Mouse (Mus musculus) forebrain, embryonic 10.5 days (tissue): ENCODE data around the gene Spin1. TPM values are rescaled to one million over a fixed set of nuclear protein-coding genes. Genes with fewer than 3 reads are reported as not detected.

Experiments used
- DNase-seq: peaks from one replicate; pipeline ENCODE4 v3.0.0-alpha.2; 2017; ENCODE audit warnings: low spot score; ENCODE audit errors: extremely low spot score
- H3K27ac ChIP-seq: fragments of 300-500 bp; sonication (generic); 2 replicates; pipeline ENCODE4 v1.5.1; 2016; ENCODE audit warnings: mild to moderate bottlenecking
- H3K27me3 ChIP-seq: fragments of 300-500 bp; sonication (generic); 2 replicates; pipeline ENCODE4 v1.6.1; 2016; ENCODE audit warnings: mild to moderate bottlenecking; ENCODE audit not compliant: poor library complexity, severe bottlenecking
- H3K36me3 ChIP-seq: fragments of 300-500 bp; sonication (generic); replicated peaks from 2 replicates; pipeline ENCODE4 v1.6.1; 2016; ENCODE audit warnings: mild to moderate bottlenecking, moderate library complexity
- H3K4me1 ChIP-seq: fragments of 300-500 bp; sonication (generic); 2 replicates; pipeline ENCODE4 v1.6.1; 2016
- H3K4me3 ChIP-seq: fragments of 300-500 bp; sonication (generic); 2 replicates; pipeline ENCODE4 v1.5.1; 2016; ENCODE audit warnings: mild to moderate bottlenecking, moderate library complexity
- H3K9me3 ChIP-seq: fragments of 300-500 bp; sonication (generic); 2 replicates; pipeline ENCODE4 v1.6.1; 2016; ENCODE audit warnings: mild to moderate bottlenecking, moderate library complexity
- WGBS: fragments of 180-500 bp; shearing (Covaris S2); methylation state at CpG from one replicate; pipeline ENCODE4 v1.1.7; 2016; 5-methylcytosine and 5-hydroxymethylcytosine counted together
- polyA plus RNA-seq: library from polyadenylated mRNA; unstranded; fragments of >200 nt; fragmentation: Nextera tagmentation; extraction: Ambion mirVana; gene quantifications from 2 replicates; pipeline ENCODE4 v1.2.1, GENCODE M21; 2016

Spin1 gene
- polyA plus RNA-seq, 1 experiment from 2014 or later, result 81.7 TPM

DNA sequence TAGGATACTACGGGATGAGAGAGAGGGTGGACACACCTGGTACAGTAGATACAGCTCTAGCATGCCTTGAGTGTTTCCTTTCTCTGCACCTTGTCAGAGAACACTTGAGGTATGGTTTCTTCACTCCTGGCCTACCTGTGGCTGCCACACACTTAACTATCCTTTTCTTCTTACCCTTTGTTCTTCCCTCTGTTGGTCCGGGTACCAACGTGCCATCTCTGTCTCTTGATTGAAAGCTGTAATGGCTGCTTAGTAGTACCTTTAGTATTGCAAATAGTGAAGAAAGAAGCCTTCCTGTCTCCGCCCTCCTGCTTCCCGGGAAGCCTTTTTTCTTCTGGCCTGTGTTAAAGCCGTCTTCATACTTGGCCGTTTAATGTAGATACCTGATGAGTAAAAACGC, 24.7 kb downstream of the Spin1 start:
- H3K27me3 ChIP-seq, result no peaks in the 10 kb centered on the region
- no peak overlapping the region for H3K4me3 ChIP-seq
- 84% methylated on average over 8 of the region's 8 CpGs for WGBS
- no peaks in the 10 kb centered on the region for H3K9me3 ChIP-seq
- H3K4me1 ChIP-seq, result peaks cover 31% of the 10 kb centered on the region
- no peak for DNase-seq
- H3K36me3 ChIP-seq, result peaks cover 74% of the 10 kb centered on the region
- no peak overlapping the region for H3K27ac ChIP-seq

- H3K9me3 ChIP-seq, result no peaks in the 10 kb centered on the region
- H3K27me3 ChIP-seq, result no peaks in the 10 kb centered on the region
- 0 out of 2 replicates have a peak, but pooled peaks cover 7% of the 10 kb centered on the region for H3K4me1 ChIP-seq
- no peak overlapping the region for H3K4me3 ChIP-seq
- H3K27ac ChIP-seq, result no peak overlapping the region
- no peak for DNase-seq
- peaks cover 95% of the 10 kb centered on the region for H3K36me3 ChIP-seq
- 88% methylated on average over 2 of the region's 2 CpGs for WGBS
These were observed 27.2 kb downstream of the Spin1 start for GRCm38 (mm10) chr13:51127906-51128305.

DNA sequence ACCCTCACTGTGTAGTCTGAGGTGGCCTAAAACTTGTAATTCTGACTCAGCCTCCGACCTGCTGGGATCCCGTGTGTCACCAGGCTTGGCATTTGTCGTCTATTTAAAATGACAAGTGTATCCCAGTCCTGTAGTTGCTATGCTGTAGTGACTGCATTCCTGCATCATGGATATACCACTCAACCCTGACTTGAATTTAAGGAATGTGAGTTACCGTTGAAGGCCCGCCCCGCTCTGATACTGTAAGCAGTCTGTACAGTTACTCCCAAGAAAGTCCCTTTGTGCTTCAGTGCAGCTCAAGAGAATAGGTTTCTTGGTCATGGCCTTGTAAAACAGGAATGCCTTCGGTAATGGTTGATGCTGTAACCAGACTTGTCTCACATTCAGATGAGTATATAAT, 27.7 kb downstream of the Spin1 start:
- WGBS, result 96% methylated on average over 7 of the region's 7 CpGs
- H3K36me3 ChIP-seq, result peaks cover 97% of the 10 kb centered on the region
- no peak for DNase-seq

DNA sequence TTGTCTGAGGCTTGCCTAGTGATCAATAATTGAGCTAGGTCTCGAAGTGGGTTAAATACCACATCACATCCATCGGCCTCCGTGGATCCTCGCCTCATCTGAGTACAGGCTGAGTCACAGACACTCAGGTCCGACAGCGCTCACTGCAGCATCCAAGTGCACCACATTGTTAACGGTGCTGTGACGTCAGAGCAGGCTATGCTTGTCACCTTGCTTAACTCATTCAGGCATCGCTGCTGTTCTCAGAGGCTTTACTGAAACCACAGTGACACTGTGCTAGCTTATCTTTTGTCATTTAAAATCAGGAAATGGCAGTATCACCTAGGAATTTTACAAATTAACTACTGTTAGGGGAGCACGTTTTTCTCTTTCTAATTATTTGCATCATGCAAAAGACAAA, 30.5 kb downstream of the Spin1 start:
- WGBS, result 89% methylated on average over 10 of the region's 10 CpGs
- no peak for DNase-seq
- Histone ChIP-seq H3K27ac (no peak overlapping the region), H3K4me1 (no peaks in the 10 kb centered on the region), H3K4me3 (no peak overlapping the region), H3K27me3 (no peaks in the 10 kb centered on the region), H3K9me3 (no peaks in the 10 kb centered on the region), H3K36me3 (peaks cover 93% of the 10 kb centered on the region)

More for the DNA sequence above, 27.7 kb downstream of the Spin1 start:
- Histone ChIP-seq H3K4me1 (0 out of 2 replicates have a peak, but pooled peaks cover 3% of the 10 kb centered on the region), H3K9me3 (no peaks in the 10 kb centered on the region), H3K27ac (no peak overlapping the region), H3K27me3 (no peaks in the 10 kb centered on the region), H3K4me3 (no peak overlapping the region)

GRCm38 (mm10) chr13:51136315-51136714, 35.6 kb downstream of the Spin1 start:
- 89% methylated on average over 4 of the region's 4 CpGs for WGBS
- DNase-seq, result no peak
- Histone ChIP-seq H3K4me1 (peaks cover 15% of the 10 kb centered on the region), H3K27me3 (no peaks in the 10 kb centered on the region), H3K4me3 (no peak overlapping the region), H3K9me3 (no peaks in the 10 kb centered on the region), H3K36me3 (peaks cover 84% of the 10 kb centered on the region), H3K27ac (no peak overlapping the region)

GRCm38 (mm10) chr13:51136996-51137701, 36.5 kb downstream of the Spin1 start:
- peaks cover 82% of the 10 kb centered on the region for H3K36me3 ChIP-seq
- WGBS, result 75% methylated on average over 2 of the region's 2 CpGs
- no peak overlapping the region for H3K27ac ChIP-seq
- DNase-seq, result no peak
- no peaks in the 10 kb centered on the region for H3K27me3 ChIP-seq
- H3K9me3 ChIP-seq, result no peaks in the 10 kb centered on the region
- no peak overlapping the region for H3K4me3 ChIP-seq
- peaks cover 15% of the 10 kb centered on the region for H3K4me1 ChIP-seq

DNA sequence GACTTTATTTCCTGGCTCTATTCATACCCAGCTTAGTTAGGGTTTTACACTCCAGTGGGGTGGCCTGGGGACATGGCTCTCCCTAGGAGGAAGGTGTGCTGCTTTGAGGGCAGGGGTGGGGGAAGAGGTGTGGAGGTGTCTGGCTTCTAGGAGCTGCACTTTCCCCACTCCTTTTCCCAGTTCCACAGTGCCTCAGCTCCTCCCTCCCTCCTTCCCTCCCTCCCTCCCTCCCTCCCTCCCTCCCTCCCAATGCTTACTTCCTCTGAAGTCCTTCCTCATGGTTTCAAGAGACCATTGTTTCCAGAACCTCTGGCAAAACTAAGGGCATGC, 37.0 kb downstream of the Spin1 start:
- H3K27ac ChIP-seq, result no peak overlapping the region
- H3K36me3 ChIP-seq, result peaks cover 82% of the 10 kb centered on the region
- H3K27me3 ChIP-seq, result no peaks in the 10 kb centered on the region
- peaks cover 15% of the 10 kb centered on the region for H3K4me1 ChIP-seq
- DNase-seq, result no peak
- no peaks in the 10 kb centered on the region for H3K9me3 ChIP-seq
- no peak overlapping the region for H3K4me3 ChIP-seq

DNA sequence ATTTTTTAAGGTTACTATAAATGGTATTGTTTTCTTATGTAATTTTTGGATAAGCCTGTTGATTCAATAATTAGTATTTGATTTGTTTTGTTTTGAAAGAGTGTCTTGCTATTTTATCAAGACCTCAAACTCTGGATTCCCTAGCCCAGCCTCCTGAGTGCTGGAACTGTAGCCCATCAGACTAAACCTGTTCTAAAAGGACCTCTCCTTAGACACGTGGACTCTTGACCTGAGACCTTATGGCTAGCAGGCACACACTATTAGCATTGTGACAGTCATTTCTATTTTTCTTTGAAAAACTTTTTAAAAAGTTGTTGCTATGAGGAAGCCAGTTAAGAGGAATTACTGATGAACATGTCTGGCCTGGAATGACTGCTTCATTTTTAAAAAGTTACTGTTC, 46.4 kb downstream of the Spin1 start:
- 85% methylated on average over 1 of the region's 1 CpGs for WGBS
- peaks cover 90% of the 10 kb centered on the region for H3K36me3 ChIP-seq
- H3K4me3 ChIP-seq, result no peak overlapping the region
- no peak for DNase-seq
- no peaks in the 10 kb centered on the region for H3K27me3 ChIP-seq
- no peaks in the 10 kb centered on the region for H3K4me1 ChIP-seq
- no peak overlapping the region for H3K27ac ChIP-seq
- H3K9me3 ChIP-seq, result no peaks in the 10 kb centered on the region

DNA sequence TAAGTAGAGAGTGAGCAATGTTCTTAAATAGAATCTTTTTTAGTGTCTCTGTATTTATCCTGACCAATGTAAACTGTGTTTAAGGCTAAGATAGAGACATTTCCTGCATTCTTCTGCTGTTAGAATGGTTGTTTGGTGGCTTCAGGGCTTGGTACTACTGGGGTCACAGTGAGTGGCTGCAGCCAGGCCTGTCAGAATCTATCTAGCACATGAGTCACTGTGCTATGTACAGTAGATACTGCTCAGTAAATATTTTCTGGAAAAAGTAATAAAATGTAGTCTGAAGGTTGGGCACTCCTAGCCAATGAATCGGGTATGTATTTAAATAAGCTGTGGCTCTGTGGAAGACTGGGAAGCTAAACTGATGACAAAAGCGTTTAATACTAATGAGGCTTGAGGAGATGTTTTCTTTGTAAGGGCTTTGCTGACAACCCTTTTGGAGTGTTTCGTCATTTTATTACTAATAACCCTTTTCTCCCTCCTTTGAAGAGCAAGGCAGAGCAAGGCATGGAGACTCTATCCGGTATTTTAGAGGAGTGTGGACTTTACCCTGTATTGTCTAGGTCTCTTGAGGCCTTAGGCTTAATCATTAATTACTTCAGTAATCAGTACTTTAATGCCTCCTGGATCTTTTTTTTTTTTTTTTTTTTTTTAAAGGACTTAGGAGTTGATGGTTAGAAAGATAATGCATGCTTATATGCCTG, 52.4 kb downstream of the Spin1 start:
- Histone ChIP-seq H3K4me3 (no peak overlapping the region), H3K27me3 (no peaks in the 10 kb centered on the region), H3K36me3 (peaks cover 84% of the 10 kb centered on the region), H3K4me1 (no peaks in the 10 kb centered on the region), H3K27ac (no peak overlapping the region), H3K9me3 (no peaks in the 10 kb centered on the region)
- no peak for DNase-seq
- WGBS, result 93% methylated on average over 4 of the region's 4 CpGs

DNA sequence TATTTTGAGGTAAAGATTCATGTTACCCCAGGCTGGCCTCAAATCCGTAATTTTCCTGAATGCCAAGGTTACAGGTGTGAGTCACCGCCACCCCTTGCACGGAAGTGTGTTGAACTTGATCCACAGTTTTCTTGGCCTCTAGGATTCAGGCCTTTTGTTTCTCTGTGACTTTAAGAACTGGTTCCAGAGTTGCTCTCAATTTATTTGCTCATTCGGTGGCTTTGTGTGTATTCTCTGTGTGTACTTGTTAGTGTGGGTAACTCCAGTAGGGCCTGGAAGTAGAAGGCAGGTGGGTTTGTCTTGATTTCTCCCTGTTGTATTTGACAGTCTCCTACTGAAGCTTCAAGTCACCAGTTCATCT, 53.0 kb downstream of the Spin1 start:
- H3K4me3 ChIP-seq, result no peak overlapping the region
- DNase-seq, result no peak
- H3K36me3 ChIP-seq, result peaks cover 84% of the 10 kb centered on the region
- no peaks in the 10 kb centered on the region for H3K9me3 ChIP-seq
- H3K27me3 ChIP-seq, result no peaks in the 10 kb centered on the region
- WGBS, result 94% methylated on average over 4 of the region's 4 CpGs
- H3K27ac ChIP-seq, result no peak overlapping the region
- no peaks in the 10 kb centered on the region for H3K4me1 ChIP-seq

DNA sequence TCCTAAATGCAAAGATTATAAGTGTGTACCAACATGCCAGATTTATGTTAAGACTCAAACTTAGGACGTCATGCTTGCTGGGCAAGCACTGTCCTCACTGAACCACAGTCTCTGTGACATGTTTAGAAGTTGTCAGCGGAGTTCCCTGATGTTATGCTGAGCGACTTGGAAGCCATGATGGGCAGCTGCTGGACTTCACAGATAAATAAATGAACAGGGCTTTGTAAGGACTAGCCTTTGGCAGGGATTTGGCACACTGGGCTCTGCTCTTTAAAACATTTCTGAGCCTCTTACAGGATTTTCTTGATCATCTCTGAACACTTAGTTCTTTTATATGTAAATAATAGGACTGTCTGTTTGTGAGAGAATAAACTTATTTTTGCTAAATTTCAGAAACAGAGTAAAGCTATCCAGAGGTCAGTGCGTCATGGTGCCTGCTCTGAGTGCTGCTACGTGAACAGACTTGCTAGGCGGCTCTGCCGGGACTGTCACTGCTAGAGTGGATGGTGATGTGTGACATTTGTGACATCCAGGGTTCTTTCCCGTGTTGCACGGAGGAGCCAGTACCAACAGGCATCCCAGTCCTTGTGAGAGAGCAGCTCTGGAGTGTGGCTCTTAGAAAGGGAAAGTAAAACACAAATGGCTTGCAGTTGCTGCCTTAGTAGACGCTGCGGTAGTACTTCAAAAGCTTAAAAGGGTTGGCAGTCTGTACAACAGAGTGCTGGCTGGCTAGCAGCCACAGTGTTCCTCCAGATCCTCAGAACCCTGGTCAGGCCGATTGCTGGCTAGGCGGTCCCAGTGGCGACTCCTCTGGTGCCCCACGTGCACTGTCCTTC, 54.7 kb downstream of the Spin1 start:
- Histone ChIP-seq H3K36me3 (peaks cover 79% of the 10 kb centered on the region), H3K4me1 (no peaks in the 10 kb centered on the region), H3K27me3 (no peaks in the 10 kb centered on the region), H3K27ac (no peak overlapping the region), H3K4me3 (no peak overlapping the region), H3K9me3 (no peaks in the 10 kb centered on the region)
- DNase-seq, result no peak
- WGBS, result 95% methylated on average over 15 of the region's 15 CpGs

- WGBS, result 93% methylated on average over 6 of the region's 6 CpGs
- H3K36me3 ChIP-seq, result peaks cover 73% of the 10 kb centered on the region
These were observed 55.3 kb downstream of the Spin1 start for GRCm38 (mm10) chr13:51156014-51156386.

DNA sequence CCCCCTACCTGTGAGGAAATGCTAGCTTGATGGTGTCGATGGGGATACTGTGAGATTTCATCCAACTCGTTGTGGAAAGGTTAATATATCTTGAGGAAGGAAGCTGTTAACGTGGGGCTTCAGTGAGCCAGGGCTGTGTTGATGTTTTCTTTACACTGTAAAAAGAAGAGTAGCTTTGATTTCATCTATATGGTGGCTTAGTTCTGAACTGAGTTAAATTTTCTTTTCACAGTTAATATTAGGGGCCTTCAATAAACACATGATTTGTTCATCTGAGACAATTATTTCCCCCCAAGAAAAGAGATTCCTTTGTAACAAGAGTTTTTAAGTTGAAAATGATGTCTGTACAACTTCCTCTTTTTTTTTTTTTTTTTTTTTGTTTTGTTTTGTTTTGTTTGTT, 56.6 kb downstream of the Spin1 start:
- no peak overlapping the region for H3K27ac ChIP-seq
- WGBS, result 97% methylated on average over 3 of the region's 3 CpGs
- no peaks in the 10 kb centered on the region for H3K27me3 ChIP-seq
- no peak for DNase-seq
- H3K36me3 ChIP-seq, result peaks cover 72% of the 10 kb centered on the region
- no peaks in the 10 kb centered on the region for H3K9me3 ChIP-seq
- no peaks in the 10 kb centered on the region for H3K4me1 ChIP-seq
- no peak overlapping the region for H3K4me3 ChIP-seq

More at GRCm38 (mm10) chr13:51156014-51156386, 55.3 kb downstream of the Spin1 start:
- DNase-seq, result no peak
- H3K27ac ChIP-seq, result no peak overlapping the region
- no peak overlapping the region for H3K4me3 ChIP-seq
- H3K9me3 ChIP-seq, result no peaks in the 10 kb centered on the region
- no peaks in the 10 kb centered on the region for H3K27me3 ChIP-seq
- H3K4me1 ChIP-seq, result no peaks in the 10 kb centered on the region
